Mouse (Mus musculus) erythroblast, embryonic 14.5 days (primary cell): ENCODE results near the gene Adamtsl2.

Experiments used
- GATA1 ChIP-seq: IDR thresholded peaks from 2 replicates; pipeline ENCODE4 v1.6.1; 2012; ENCODE audit warnings: low read length, inconsistent platforms, mixed read lengths
- TAL1 ChIP-seq: IDR thresholded peaks from 3 replicates; pipeline ENCODE4 v1.6.1; 2012; ENCODE audit warnings: low read length, inconsistent platforms, mixed read lengths

GRCm38 (mm10) chr2:27103554-27103953, 24.4 kb downstream of the Adamtsl2 start:
- TF ChIP-seq GATA1 (no peak), TAL1 (no peak)
